Mouse (Mus musculus) midbrain, embryonic 16.5 days (tissue): ENCODE measurements around the gene Gm17509. TPM values are rescaled to one million over a fixed set of nuclear protein-coding genes. Genes with fewer than 3 reads are reported as not detected.

ENCODE experiments used
- ATAC-seq: fragments of 200-750 bp; cut with Nextera tagmentation; 2 replicates; pipeline ENCODE4 v1.8.0; 2017; ENCODE audit warnings: moderate TSS enrichment
- H3K27ac ChIP-seq: fragments of 300-500 bp; sonication (generic); 2 replicates; pipeline ENCODE4 v1.5.1; 2014; ENCODE audit warnings: mild to moderate bottlenecking, low read length, mixed read lengths
- H3K27me3 ChIP-seq: fragments of 300-500 bp; sonication (generic); 2 replicates; pipeline ENCODE4 v1.6.1; 2014; ENCODE audit warnings: low read depth, low read length, mixed read lengths; ENCODE audit not compliant: control insufficient read depth, insufficient read depth
- H3K36me3 ChIP-seq: fragments of 300-500 bp; sonication (generic); 2 replicates; pipeline ENCODE4 v1.6.1; 2014; ENCODE audit warnings: mild to moderate bottlenecking, low read length, moderate library complexity, mixed read lengths; ENCODE audit not compliant: control insufficient read depth, insufficient read depth
- H3K4me1 ChIP-seq: fragments of 300-500 bp; sonication (generic); 2 replicates; pipeline ENCODE4 v1.6.1; 2014; ENCODE audit warnings: mild to moderate bottlenecking, low read length, mixed read lengths; ENCODE audit not compliant: control insufficient read depth, insufficient read depth
- H3K4me2 ChIP-seq: fragments of 300-500 bp; sonication (generic); 2 replicates; pipeline ENCODE4 v1.6.1; 2014; ENCODE audit warnings: mild to moderate bottlenecking, low read length, mixed read lengths
- H3K4me3 ChIP-seq: fragments of 300-500 bp; sonication (generic); 2 replicates; pipeline ENCODE4 v1.5.1; 2014; ENCODE audit warnings: low read depth, mild to moderate bottlenecking, low read length, moderate library complexity, mixed read lengths
- H3K9ac ChIP-seq: fragments of 300-500 bp; sonication (generic); 2 replicates; pipeline ENCODE4 v1.6.1; 2014; ENCODE audit warnings: low read depth, low read length, mixed read lengths
- H3K9me3 ChIP-seq: fragments of 300-500 bp; sonication (generic); replicated peaks from 2 replicates; pipeline ENCODE4 v1.6.1; 2014; ENCODE audit warnings: mild to moderate bottlenecking, low read length, mixed read lengths; ENCODE audit not compliant: control insufficient read depth, poor library complexity, severe bottlenecking
- WGBS: fragments of 180-500 bp; shearing (Covaris S2); extraction: QIAGEN DNeasy Blood & Tissue Kit; methylation state at CpG from one replicate; pipeline ENCODE4 v1.1.7; 2014; 5-methylcytosine and 5-hydroxymethylcytosine counted together
- polyA plus RNA-seq: library from polyadenylated mRNA; unstranded; fragments of >200 nt; fragmentation: Nextera tagmentation; extraction: Ambion mirVana; gene quantifications from 2 replicates; pipeline ENCODE4 v1.2.1, GENCODE M21; 2015

The Gm17509 gene
- polyA plus RNA-seq: 0.57 and 0.68 TPM in 2 replicates

GRCm38 (mm10) chr13:117220501-117221321 lies at the start of gene Gm17509:
Gm17509 (minus strand) TSS chr13:117221075.
- no peaks in the 10 kb centered on the region for H3K36me3 ChIP-seq
- ATAC-seq: peak; percentile 92
- peak within 1 kb of the TSS; percentile 90 for H3K9ac ChIP-seq
- no peaks in the 10 kb centered on the region for H3K9me3 ChIP-seq
- no peaks in the 10 kb centered on the region; the same call in 1 of the 2 replicates for H3K27me3 ChIP-seq
- peak within 1 kb of the TSS; percentile 78 for H3K27ac ChIP-seq
- H3K4me3 ChIP-seq: peak within 1 kb of the TSS; percentile 83
- 0% methylated on average over 55 of the region's 67 CpGs for WGBS
- H3K4me2 ChIP-seq: peak within 1 kb of the TSS; percentile 78
- peaks cover 16% of the 10 kb centered on the region for H3K4me1 ChIP-seq

- Histone ChIP-seq H3K9me3 (no peaks in the 10 kb centered on the region), H3K4me1 (no peaks in the 10 kb centered on the region), H3K4me3 (no peak overlapping the region), H3K27ac (no peak overlapping the region), H3K9ac (no peak overlapping the region), H3K36me3 (no peaks in the 10 kb centered on the region), H3K27me3 (no peaks in the 10 kb centered on the region), H3K4me2 (no peak overlapping the region)
- ATAC-seq: no peak
- 96% methylated on average over 14 of the region's 14 CpGs for WGBS
These were observed 47.1 kb upstream of the Gm17509 start for GRCm38 (mm10) chr13:117267963-117268362.

GRCm38 (mm10) chr13:117266156-117266555 lies 45.3 kb upstream of the Gm17509 start:
- no peaks in the 10 kb centered on the region for H3K27me3 ChIP-seq
- no peak overlapping the region for H3K4me2 ChIP-seq
- no peaks in the 10 kb centered on the region for H3K4me1 ChIP-seq
- no peaks in the 10 kb centered on the region for H3K36me3 ChIP-seq
- 65% methylated on average over 2 of the region's 2 CpGs for WGBS
- no peak overlapping the region for H3K9ac ChIP-seq
- H3K4me3 ChIP-seq: no peak overlapping the region
- ATAC-seq: no peak
- H3K9me3 ChIP-seq: no peaks in the 10 kb centered on the region
- no peak overlapping the region for H3K27ac ChIP-seq

GRCm38 (mm10) chr13:117260704-117261103 lies 39.8 kb upstream of the Gm17509 start:
- 94% methylated on average over 4 of the region's 4 CpGs for WGBS
- Histone ChIP-seq H3K9ac (no peak overlapping the region), H3K4me3 (no peak overlapping the region), H3K4me1 (no peaks in the 10 kb centered on the region), H3K4me2 (no peak overlapping the region), H3K27me3 (no peaks in the 10 kb centered on the region), H3K9me3 (no peaks in the 10 kb centered on the region), H3K27ac (no peak overlapping the region), H3K36me3 (no peaks in the 10 kb centered on the region; the same call in 1 of the 2 replicates)
- no peak for ATAC-seq

GRCm38 (mm10) chr13:117242621-117243020 lies 21.7 kb upstream of the Gm17509 start:
- whole genome bisulfite sequencing: 92% methylated on average over 5 of the region's 5 CpGs
- H3K27me3 ChIP-seq: no peaks in the 10 kb centered on the region
- no peak for ATAC-seq

GRCm38 (mm10) chr13:117242063-117242462 lies 21.2 kb upstream of the Gm17509 start:
- Histone ChIP-seq H3K9me3 (no peaks in the 10 kb centered on the region), H3K4me1 (no peaks in the 10 kb centered on the region), H3K36me3 (no peaks in the 10 kb centered on the region), H3K4me3 (no peak overlapping the region), H3K4me2 (no peak overlapping the region), H3K9ac (no peak overlapping the region), H3K27me3 (no peaks in the 10 kb centered on the region), H3K27ac (no peak overlapping the region)
- no peak for ATAC-seq
- WGBS: 93% methylated on average over 3 of the region's 3 CpGs

More at GRCm38 (mm10) chr13:117242621-117243020, 21.7 kb upstream of the Gm17509 start:
- Histone ChIP-seq H3K9ac (no peak overlapping the region), H3K9me3 (no peaks in the 10 kb centered on the region), H3K4me1 (no peaks in the 10 kb centered on the region), H3K4me2 (no peak overlapping the region), H3K4me3 (no peak overlapping the region), H3K36me3 (no peaks in the 10 kb centered on the region), H3K27ac (no peak overlapping the region)

GRCm38 (mm10) chr13:117237111-117237510 lies 16.2 kb upstream of the Gm17509 start:
- 84% methylated on average over 4 of the region's 4 CpGs for WGBS
- H3K4me1 ChIP-seq: peaks cover 8% of the 10 kb centered on the region; the same call in 1 of the 2 replicates
- ATAC-seq: no peak
- H3K4me2 ChIP-seq: no peak overlapping the region
- no peak overlapping the region for H3K9ac ChIP-seq
- no peak overlapping the region for H3K4me3 ChIP-seq
- H3K36me3 ChIP-seq: no peaks in the 10 kb centered on the region
- no peaks in the 10 kb centered on the region for H3K27me3 ChIP-seq
- no peaks in the 10 kb centered on the region for H3K9me3 ChIP-seq
- H3K27ac ChIP-seq: no peak overlapping the region

GRCm38 (mm10) chr13:117235530-117236212 lies 14.8 kb upstream of the Gm17509 start:
- no peak overlapping the region for H3K4me3 ChIP-seq
- 40% methylated on average over 11 of the region's 11 CpGs for WGBS
- H3K27ac ChIP-seq: no peak overlapping the region
- H3K4me2 ChIP-seq: no peak overlapping the region
- peak; percentile 58 for ATAC-seq
- H3K4me1 ChIP-seq: peaks cover 8% of the 10 kb centered on the region; the same call in 1 of the 2 replicates
- no peaks in the 10 kb centered on the region for H3K9me3 ChIP-seq
- no peak overlapping the region for H3K9ac ChIP-seq
- no peaks in the 10 kb centered on the region for H3K36me3 ChIP-seq
- no peaks in the 10 kb centered on the region for H3K27me3 ChIP-seq

GRCm38 (mm10) chr13:117234486-117234885 lies 13.6 kb upstream of the Gm17509 start:
- H3K4me1 ChIP-seq: peaks cover 8% of the 10 kb centered on the region; the same call in 1 of the 2 replicates
- H3K27me3 ChIP-seq: no peaks in the 10 kb centered on the region
- no peaks in the 10 kb centered on the region for H3K36me3 ChIP-seq
- no peak for ATAC-seq
- 61% methylated on average over 7 of the region's 7 CpGs for WGBS
- no peak overlapping the region for H3K9ac ChIP-seq
- H3K4me2 ChIP-seq: no peak overlapping the region
- H3K9me3 ChIP-seq: no peaks in the 10 kb centered on the region
- no peak overlapping the region for H3K4me3 ChIP-seq
- H3K27ac ChIP-seq: no peak overlapping the region
